Mouse (Mus musculus): ENCODE data around the gene Ankrd34b. TPM values are rescaled to one million over a fixed set of nuclear protein-coding genes. Genes with fewer than 3 reads are reported as not detected.

Ankrd34b gene
- polyA plus RNA-seq, 1 experiment from 2014 or later: 0.13 TPM

Other genes starting within 250 kb of the Ankrd34b start
- 0.75 and 1.2 TPM in 2 replicates for gene Gm20379, start 119.9 kb upstream of the Ankrd34b start, polyA plus RNA-seq (2015; fragmentation: Nextera tagmentation; extraction: Ambion mirVana)
- gene Dhfr, start 71.2 kb upstream of the Ankrd34b start, polyA plus RNA-seq (2015; fragmentation: Nextera tagmentation; extraction: Ambion mirVana): 15.1 and 17.0 TPM in 2 replicates
- 20.4 and 23.6 TPM in 2 replicates for gene Msh3, start 70.9 kb upstream of the Ankrd34b start, polyA plus RNA-seq (2015; fragmentation: Nextera tagmentation; extraction: Ambion mirVana)
- gene Fam151b, start 58.1 kb downstream of the Ankrd34b start, polyA plus RNA-seq (2015; fragmentation: Nextera tagmentation; extraction: Ambion mirVana): 0.22 and 0.26 TPM in 2 replicates
- 8.2 and 8.6 TPM in 2 replicates for gene Zfyve16, start 105.0 kb downstream of the Ankrd34b start, polyA plus RNA-seq (2015; fragmentation: Nextera tagmentation; extraction: Ambion mirVana)
- gene Spz1, start 150.3 kb downstream of the Ankrd34b start, polyA plus RNA-seq (2015; fragmentation: Nextera tagmentation; extraction: Ambion mirVana): not detected in 2 replicates
- gene Serinc5, start 185.2 kb downstream of the Ankrd34b start, polyA plus RNA-seq (2015; fragmentation: Nextera tagmentation; extraction: Ambion mirVana): 20.4 and 21.9 TPM in 2 replicates

Measured in stomach, embryonic 15.5 days (tissue).